Mouse (Mus musculus): ENCODE measurements around the gene Rgs6.
A peak's percentile ranks its signal among the peaks of the same experiment; 100 is the strongest.

Gene Rgs6

GRCm38 (mm10) chr12:82985300-82985699 is 397.2 kb downstream of the Rgs6 start:
- no peak for DNase-seq

GRCm38 (mm10) chr12:82987661-82988060 is 399.6 kb downstream of the Rgs6 start:
- no peak for DNase-seq

GRCm38 (mm10) chr12:82993905-82994304 is 405.8 kb downstream of the Rgs6 start:
- DNase-seq, result no peak

GRCm38 (mm10) chr12:82996775-82997174 is 408.7 kb downstream of the Rgs6 start:
- no peak for DNase-seq

- no peak for DNase-seq
Observed at GRCm38 (mm10) chr12:82998682-82999332, 410.7 kb downstream of the Rgs6 start.

- no peak for DNase-seq
Observed at GRCm38 (mm10) chr12:82999333-83000032, 411.4 kb downstream of the Rgs6 start.

GRCm38 (mm10) chr12:83000033-83000570 is 412.0 kb downstream of the Rgs6 start:
- DNase-seq, result no peak

GRCm38 (mm10) chr12:83000957-83001356 is 412.9 kb downstream of the Rgs6 start:
- DNase-seq, result no peak

- no peak for DNase-seq
Observed at GRCm38 (mm10) chr12:83004014-83004682, 416.1 kb downstream of the Rgs6 start.

- no peak for DNase-seq
Observed at GRCm38 (mm10) chr12:83011056-83011565, 423.0 kb downstream of the Rgs6 start.

- no peak for DNase-seq
Observed at GRCm38 (mm10) chr12:83013918-83014691, 426.0 kb downstream of the Rgs6 start.

GRCm38 (mm10) chr12:83014848-83015247 is 426.8 kb downstream of the Rgs6 start:
- no peak for DNase-seq

GRCm38 (mm10) chr12:83015366-83015765 is 427.3 kb downstream of the Rgs6 start:
- DNase-seq, result no peak

GRCm38 (mm10) chr12:83016486-83016885 is 428.4 kb downstream of the Rgs6 start:
- DNase-seq, result no peak

GRCm38 (mm10) chr12:83018005-83018404 is 429.9 kb downstream of the Rgs6 start:
- peak; percentile 41 to 61 for DNase-seq

- no peak for DNase-seq
Observed at GRCm38 (mm10) chr12:83026985-83027384, 438.9 kb downstream of the Rgs6 start.

GRCm38 (mm10) chr12:83033171-83033835 is 445.2 kb downstream of the Rgs6 start:
- DNase-seq, result no peak

GRCm38 (mm10) chr12:83034859-83035569 is 446.9 kb downstream of the Rgs6 start:
- DNase-seq, result no peak

- no peak for DNase-seq
Observed at GRCm38 (mm10) chr12:83037798-83038560, 449.9 kb downstream of the Rgs6 start.

- no peak for DNase-seq
Observed at GRCm38 (mm10) chr12:83038779-83039178, 450.7 kb downstream of the Rgs6 start.

- DNase-seq, result no peak
Observed at GRCm38 (mm10) chr12:83039859-83040258, 451.8 kb downstream of the Rgs6 start.
